Mouse (Mus musculus) hindbrain, embryonic 13.5 days (tissue): ENCODE measurements around the gene Txnrd1. TPM values are rescaled to one million over a fixed set of nuclear protein-coding genes. Genes with fewer than 3 reads are reported as not detected.

ENCODE experiments used
- ATAC-seq: fragments of 200-750 bp; cut with Nextera tagmentation; 2 replicates; pipeline ENCODE4 v1.8.0; 2017; ENCODE audit warnings: moderate TSS enrichment; ENCODE audit not compliant: low FRiP score
- H3K27ac ChIP-seq: fragments of 300-500 bp; sonication (generic); 2 replicates; pipeline ENCODE4 v1.5.1; 2015; ENCODE audit warnings: inconsistent platforms, mild to moderate bottlenecking, moderate library complexity
- H3K27me3 ChIP-seq: fragments of 300-500 bp; sonication (generic); 2 replicates; pipeline ENCODE4 v1.6.1; 2015; ENCODE audit warnings: mild to moderate bottlenecking, inconsistent platforms
- H3K36me3 ChIP-seq: fragments of 300-500 bp; sonication (generic); 2 replicates; pipeline ENCODE4 v1.6.1; 2015; ENCODE audit warnings: mild to moderate bottlenecking, inconsistent platforms
- H3K4me1 ChIP-seq: fragments of 300-500 bp; sonication (generic); replicated peaks from 2 replicates; pipeline ENCODE4 v1.6.1; 2015; ENCODE audit warnings: inconsistent platforms
- H3K4me2 ChIP-seq: fragments of 300-500 bp; sonication (generic); 2 replicates; pipeline ENCODE4 v1.6.1; 2015; ENCODE audit warnings: inconsistent platforms, mild to moderate bottlenecking, moderate library complexity
- H3K4me3 ChIP-seq: fragments of 300-500 bp; sonication (generic); 2 replicates; pipeline ENCODE4 v1.5.1; 2015; ENCODE audit warnings: mild to moderate bottlenecking, inconsistent platforms
- H3K9ac ChIP-seq: fragments of 300-500 bp; sonication (generic); 2 replicates; pipeline ENCODE4 v1.6.1; 2015; ENCODE audit warnings: mild to moderate bottlenecking, inconsistent platforms
- H3K9me3 ChIP-seq: fragments of 300-500 bp; sonication (generic); 2 replicates; pipeline ENCODE4 v1.6.1; 2016; ENCODE audit warnings: inconsistent platforms
- WGBS: fragments of 180-500 bp; shearing (Covaris S2); methylation state at CpG from one replicate; pipeline ENCODE4 v1.1.7; 2015; 5-methylcytosine and 5-hydroxymethylcytosine counted together
- polyA plus RNA-seq: library from polyadenylated mRNA; unstranded; fragments of >200 nt; fragmentation: Nextera tagmentation; extraction: Ambion mirVana; gene quantifications from 2 replicates; pipeline ENCODE4 v1.2.1, GENCODE M21; 2015

Gene Txnrd1
- polyA plus RNA-seq, 1 experiment from 2014 or later, result 122 TPM

DNA sequence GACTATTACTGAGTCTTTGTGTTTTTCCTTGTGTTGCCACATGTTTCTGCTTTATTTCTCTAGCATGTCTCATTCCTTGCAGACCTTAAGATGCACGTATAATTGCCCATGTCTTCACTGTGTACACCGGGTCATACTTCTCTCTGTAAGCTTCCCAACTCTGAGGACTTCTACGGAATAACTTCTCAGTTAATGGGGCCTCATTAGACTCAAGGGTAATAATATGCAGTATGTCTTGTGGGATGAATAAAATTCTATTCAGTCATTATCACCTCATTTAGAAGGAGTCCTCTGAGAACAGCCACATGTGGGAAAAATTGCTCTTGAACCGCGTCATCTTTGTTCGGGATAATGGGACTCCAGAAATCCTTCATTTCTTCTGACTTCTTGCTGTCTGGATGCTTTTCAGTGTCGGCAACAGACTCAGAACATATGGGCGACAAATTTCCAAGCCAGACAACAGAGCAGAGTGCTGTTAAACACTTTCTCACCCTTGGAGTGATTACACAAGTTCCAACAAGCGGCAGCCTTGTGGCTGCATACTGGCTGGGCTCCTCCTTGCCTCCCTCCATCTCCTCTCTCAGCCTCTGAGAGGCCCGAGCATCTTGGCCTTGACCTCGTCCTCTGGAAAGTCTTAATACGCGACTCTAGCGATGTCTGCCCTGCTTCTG, 10.5 kb upstream of the Txnrd1 start:
- Histone ChIP-seq H3K4me3 (no peak overlapping the region), H3K27ac (no peak overlapping the region), H3K9ac (no peak overlapping the region), H3K36me3 (no peaks in the 10 kb centered on the region), H3K9me3 (no peaks in the 10 kb centered on the region), H3K4me1 (peaks cover 7% of the 10 kb centered on the region; the same call in 1 of the 2 replicates), H3K27me3 (no peaks in the 10 kb centered on the region), H3K4me2 (no peak overlapping the region)
- WGBS, result 79% methylated on average over 14 of the region's 14 CpGs
- no peak for ATAC-seq

- Histone ChIP-seq H3K9ac (no peak overlapping the region), H3K36me3 (no peaks in the 10 kb centered on the region), H3K4me2 (no peak overlapping the region), H3K4me1 (peaks cover 7% of the 10 kb centered on the region; the same call in 1 of the 2 replicates), H3K27ac (no peak overlapping the region), H3K27me3 (no peaks in the 10 kb centered on the region), H3K9me3 (no peaks in the 10 kb centered on the region), H3K4me3 (no peak overlapping the region)
- no peak for ATAC-seq
- 76% methylated on average over 5 of the region's 5 CpGs for WGBS
Observed at GRCm38 (mm10) chr10:82823779-82824177, 10.0 kb upstream of the Txnrd1 start.

- no peaks in the 10 kb centered on the region for H3K27me3 ChIP-seq
- H3K9me3 ChIP-seq, result no peaks in the 10 kb centered on the region
- 69% methylated on average over 10 of the region's 10 CpGs for WGBS
- ATAC-seq, result no peak
- no peaks in the 10 kb centered on the region for H3K36me3 ChIP-seq
- no peak overlapping the region for H3K4me2 ChIP-seq
- H3K27ac ChIP-seq, result no peak overlapping the region
- no peak overlapping the region for H3K9ac ChIP-seq
- H3K4me3 ChIP-seq, result no peak overlapping the region
- peaks cover 7% of the 10 kb centered on the region; the same call in 1 of the 2 replicates for H3K4me1 ChIP-seq
Observed at GRCm38 (mm10) chr10:82824541-82824940, 9.2 kb upstream of the Txnrd1 start.

GRCm38 (mm10) chr10:82826516-82826915, 7.2 kb upstream of the Txnrd1 start:
- 50% methylated on average over 6 of the region's 6 CpGs for WGBS
- Histone ChIP-seq H3K4me3 (no peak overlapping the region), H3K36me3 (no peaks in the 10 kb centered on the region), H3K4me2 (no peak overlapping the region), H3K9me3 (no peaks in the 10 kb centered on the region), H3K9ac (no peak overlapping the region), H3K4me1 (peaks cover 7% of the 10 kb centered on the region; the same call in 1 of the 2 replicates), H3K27ac (no peak overlapping the region), H3K27me3 (no peaks in the 10 kb centered on the region)
- no peak for ATAC-seq

DNA sequence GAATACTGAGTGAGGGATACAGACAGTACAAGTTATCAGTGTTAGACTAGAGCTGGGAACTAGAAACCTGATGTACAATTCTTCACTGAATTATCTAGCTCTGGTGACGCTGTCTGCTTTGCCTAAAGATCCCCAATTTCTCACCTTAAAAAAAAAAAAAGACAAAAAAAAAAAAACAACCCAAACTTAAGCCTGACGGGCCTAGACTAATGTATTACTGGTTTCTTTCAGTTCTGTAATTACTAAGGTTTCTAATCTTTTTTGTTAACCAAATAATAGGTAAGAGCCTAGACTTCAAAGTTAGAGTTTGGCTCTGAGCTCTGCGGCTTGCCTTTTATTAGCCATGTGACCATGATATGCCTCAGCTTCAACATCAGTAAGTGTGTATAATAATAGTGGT, 2.1 kb downstream of the Txnrd1 start:
- Histone ChIP-seq H3K27me3 (no peaks in the 10 kb centered on the region), H3K4me1 (no peaks in the 10 kb centered on the region), H3K9ac (no peak overlapping the region), H3K9me3 (no peaks in the 10 kb centered on the region), H3K4me3 (no peak overlapping the region), H3K4me2 (no peak overlapping the region), H3K27ac (no peak overlapping the region), H3K36me3 (no peaks in the 10 kb centered on the region)
- 100% methylated on average over 3 of the region's 3 CpGs for WGBS
- no peak for ATAC-seq

GRCm38 (mm10) chr10:82838390-82838789, 4.6 kb downstream of the Txnrd1 start:
- Histone ChIP-seq H3K9ac (no peak overlapping the region), H3K9me3 (no peaks in the 10 kb centered on the region), H3K4me1 (no peaks in the 10 kb centered on the region), H3K4me3 (no peak overlapping the region), H3K27me3 (no peaks in the 10 kb centered on the region), H3K4me2 (no peak overlapping the region), H3K27ac (no peak overlapping the region), H3K36me3 (no peaks in the 10 kb centered on the region)
- WGBS, result 87% methylated on average over 7 of the region's 7 CpGs
- no peak for ATAC-seq

DNA sequence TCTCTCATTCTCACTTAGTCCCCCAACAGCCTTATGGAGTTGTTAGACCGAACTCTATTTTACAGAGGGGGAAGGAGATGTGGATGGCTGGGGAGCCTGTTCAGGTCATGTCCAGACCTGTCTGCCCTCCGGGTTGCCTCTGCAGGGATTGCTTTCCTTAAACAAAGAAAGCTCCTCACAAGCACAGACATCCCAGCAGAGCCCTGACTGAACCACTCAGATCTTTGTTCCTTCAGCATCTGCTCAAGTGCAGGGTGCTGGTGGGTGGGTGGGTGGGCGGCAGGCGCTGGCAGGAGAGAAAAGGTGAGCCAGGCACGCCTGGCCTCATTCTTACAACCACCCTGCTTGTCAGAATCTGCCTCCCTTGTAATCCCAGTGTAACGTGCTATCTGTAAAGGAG, 10.3 kb downstream of the Txnrd1 start:
- Histone ChIP-seq H3K27ac (no peak overlapping the region), H3K9me3 (no peaks in the 10 kb centered on the region), H3K27me3 (no peaks in the 10 kb centered on the region), H3K4me2 (no peak overlapping the region), H3K36me3 (no peaks in the 10 kb centered on the region), H3K9ac (no peak overlapping the region), H3K4me3 (no peak overlapping the region), H3K4me1 (no peaks in the 10 kb centered on the region)
- ATAC-seq, result no peak
- WGBS, result 68% methylated on average over 6 of the region's 6 CpGs

- no peak overlapping the region for H3K4me2 ChIP-seq
- no peak overlapping the region for H3K27ac ChIP-seq
- H3K27me3 ChIP-seq, result no peaks in the 10 kb centered on the region
- H3K9me3 ChIP-seq, result no peaks in the 10 kb centered on the region
- no peaks in the 10 kb centered on the region for H3K4me1 ChIP-seq
- 87% methylated on average over 6 of the region's 8 CpGs for WGBS
- H3K9ac ChIP-seq, result no peak overlapping the region
- no peak overlapping the region for H3K4me3 ChIP-seq
- no peaks in the 10 kb centered on the region for H3K36me3 ChIP-seq
- ATAC-seq, result no peak
Observed at GRCm38 (mm10) chr10:82844731-82845130, 11.0 kb downstream of the Txnrd1 start.

- H3K9ac ChIP-seq, result no peak overlapping the region
- H3K4me2 ChIP-seq, result no peak overlapping the region
- ATAC-seq, result no peak
- H3K4me1 ChIP-seq, result no peaks in the 10 kb centered on the region
- H3K4me3 ChIP-seq, result no peak overlapping the region
- H3K9me3 ChIP-seq, result no peaks in the 10 kb centered on the region
- H3K36me3 ChIP-seq, result no peaks in the 10 kb centered on the region
- H3K27me3 ChIP-seq, result no peaks in the 10 kb centered on the region
- no peak overlapping the region for H3K27ac ChIP-seq
- 77% methylated on average over 9 of the region's 9 CpGs for WGBS
Observed at GRCm38 (mm10) chr10:82847821-82848459, 14.2 kb downstream of the Txnrd1 start.

- ATAC-seq, result no peak
- no peaks in the 10 kb centered on the region for H3K27me3 ChIP-seq
- H3K4me1 ChIP-seq, result no peaks in the 10 kb centered on the region
- H3K9me3 ChIP-seq, result no peaks in the 10 kb centered on the region
- no peak overlapping the region for H3K4me3 ChIP-seq
- no peak overlapping the region for H3K27ac ChIP-seq
- H3K4me2 ChIP-seq, result no peak overlapping the region
- no peaks in the 10 kb centered on the region for H3K36me3 ChIP-seq
- H3K9ac ChIP-seq, result no peak overlapping the region
- 45% methylated on average over 16 of the region's 16 CpGs for WGBS
Observed at GRCm38 (mm10) chr10:82849686-82850353, 16.1 kb downstream of the Txnrd1 start.

DNA sequence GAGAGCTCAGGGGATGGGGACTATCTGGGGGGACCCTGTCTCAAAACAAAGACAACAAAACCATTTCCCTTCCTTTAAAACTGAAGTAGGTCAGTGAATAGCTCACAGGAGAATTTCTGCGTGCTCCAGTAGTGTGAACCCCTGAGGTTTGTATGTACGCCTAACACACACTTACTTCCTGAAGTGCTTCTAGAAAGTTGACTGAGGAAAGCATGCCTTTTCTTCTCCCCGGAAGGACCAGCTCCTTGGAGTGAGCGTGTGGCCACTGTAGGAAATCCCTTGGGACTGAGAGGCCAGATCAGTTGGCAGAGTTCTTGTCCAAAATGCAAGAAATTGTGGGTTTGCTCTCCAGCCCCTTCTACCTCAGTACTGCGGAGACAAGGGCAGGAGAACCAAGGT, 16.6 kb downstream of the Txnrd1 start:
- no peaks in the 10 kb centered on the region for H3K36me3 ChIP-seq
- H3K4me3 ChIP-seq, result no peak overlapping the region
- no peaks in the 10 kb centered on the region for H3K27me3 ChIP-seq
- H3K9ac ChIP-seq, result no peak overlapping the region
- 89% methylated on average over 5 of the region's 5 CpGs for WGBS
- no peaks in the 10 kb centered on the region for H3K9me3 ChIP-seq
- no peak for ATAC-seq
- no peaks in the 10 kb centered on the region for H3K4me1 ChIP-seq
- no peak overlapping the region for H3K4me2 ChIP-seq
- no peak overlapping the region for H3K27ac ChIP-seq

DNA sequence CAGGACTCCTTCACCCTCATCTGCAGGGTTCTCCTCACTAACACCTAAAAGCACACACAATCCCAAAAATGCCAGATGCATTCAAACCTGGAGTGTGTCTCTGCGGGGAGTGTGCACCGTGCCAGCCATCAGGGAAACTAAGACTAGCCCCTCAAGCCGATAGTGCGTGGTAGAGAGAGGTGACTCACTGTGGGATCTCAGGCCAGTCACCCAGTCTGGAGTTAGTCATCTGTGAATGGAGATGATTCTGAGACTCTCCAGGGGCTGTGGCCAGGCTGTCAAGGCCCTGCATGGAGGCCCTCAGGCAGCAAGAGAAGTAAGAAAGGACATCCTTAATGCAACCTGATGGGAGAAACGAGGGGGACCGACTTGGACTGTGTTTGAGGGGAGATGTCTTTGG, 18.0 kb downstream of the Txnrd1 start:
- H3K9me3 ChIP-seq, result no peaks in the 10 kb centered on the region
- 91% methylated on average over 6 of the region's 6 CpGs for whole genome bisulfite sequencing
- H3K4me3 ChIP-seq, result no peak overlapping the region
- H3K4me2 ChIP-seq, result no peak overlapping the region
- H3K36me3 ChIP-seq, result no peaks in the 10 kb centered on the region
- no peaks in the 10 kb centered on the region for H3K27me3 ChIP-seq
- H3K27ac ChIP-seq, result no peak overlapping the region
- ATAC-seq, result no peak
- H3K4me1 ChIP-seq, result no peaks in the 10 kb centered on the region
- H3K9ac ChIP-seq, result no peak overlapping the region
